Mouse (Mus musculus): ENCODE results near the gene Irf3.

The Irf3 gene

DNA sequence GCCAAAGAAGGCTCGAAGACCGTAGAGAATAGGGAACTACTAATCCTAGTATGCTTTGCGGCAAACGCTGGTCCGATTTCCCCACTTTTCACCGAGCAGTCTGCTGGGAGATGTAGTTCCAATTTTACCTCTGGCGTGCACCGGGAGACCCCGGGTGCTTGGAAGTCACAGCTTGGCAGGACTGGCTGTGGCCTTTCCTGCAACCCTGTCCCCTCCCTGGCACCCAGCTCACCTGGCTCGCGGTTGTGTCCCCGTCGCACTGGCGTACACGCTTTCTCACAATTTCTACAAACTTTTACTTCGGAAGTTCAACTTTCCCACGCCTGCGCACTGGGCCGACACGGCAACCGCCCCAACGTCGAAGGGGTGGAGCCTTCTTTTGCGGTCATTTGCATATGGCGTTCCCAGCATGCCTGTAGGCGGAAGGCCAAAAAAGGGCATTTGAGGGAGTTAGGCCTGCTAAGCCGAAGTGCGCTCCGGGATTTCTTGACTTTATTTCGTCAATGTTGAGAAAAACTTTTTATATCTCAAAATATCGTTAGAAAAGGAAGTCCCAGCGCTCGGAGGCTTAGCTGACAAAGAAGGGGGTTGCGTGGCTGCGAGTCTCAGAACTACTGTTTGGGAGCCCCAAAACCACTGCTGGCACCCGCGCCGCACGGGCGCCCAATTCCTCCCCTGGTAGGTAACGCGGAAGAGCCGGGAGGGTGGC lies at the start of gene Irf3:
Gene Irf3 (plus strand): TSS at position 418 of the 709 bp plus-strand sequence.
- DNase-seq (ENCODE audit: low read depth, low spot score), result peak; percentile 89

DNA sequence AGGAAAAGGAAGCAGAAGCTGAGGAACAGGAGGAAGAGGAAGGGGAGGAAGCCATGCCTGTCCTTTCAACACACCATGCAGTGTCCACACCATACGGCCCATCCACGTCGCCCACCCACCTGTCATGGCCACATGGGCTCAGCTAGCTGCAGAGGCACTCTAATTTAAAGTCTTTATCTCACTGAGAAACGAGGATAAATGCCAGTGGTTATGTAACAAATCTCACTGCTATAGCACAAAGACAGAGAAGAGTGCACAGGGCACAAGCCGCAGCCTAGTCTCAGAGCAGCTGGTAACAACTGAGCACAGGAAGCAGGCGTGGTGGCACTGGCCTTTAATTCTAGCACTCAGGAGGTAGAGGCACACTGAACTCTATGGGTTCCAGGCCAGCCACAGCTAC lies 47.5 kb upstream of the Irf3 start:
- DNase-seq (ENCODE audit: low read depth, low spot score), result no peak

DNA sequence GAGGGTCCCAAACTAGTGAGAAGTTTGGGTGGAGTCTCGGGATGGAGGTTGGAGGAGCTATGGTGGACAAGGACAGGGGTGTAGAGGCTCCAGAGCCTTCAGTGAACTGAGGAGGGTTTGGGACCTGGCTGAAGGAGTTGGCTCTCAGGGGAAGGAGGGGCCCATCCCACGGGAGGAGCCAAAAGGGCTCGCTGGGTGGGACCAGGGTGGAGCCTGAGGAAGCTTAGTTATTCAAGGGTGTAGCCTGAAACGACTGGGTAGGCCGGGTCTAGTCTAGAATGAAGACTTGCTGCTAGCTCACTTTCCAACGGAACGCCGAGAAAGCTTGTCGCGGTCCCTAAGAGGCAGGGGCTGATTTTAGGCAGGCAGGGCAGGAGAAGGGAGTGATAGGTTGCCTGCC lies 45.5 kb upstream of the Irf3 start:
- no peak for DNase-seq (ENCODE audit: low read depth, low spot score)

DNA sequence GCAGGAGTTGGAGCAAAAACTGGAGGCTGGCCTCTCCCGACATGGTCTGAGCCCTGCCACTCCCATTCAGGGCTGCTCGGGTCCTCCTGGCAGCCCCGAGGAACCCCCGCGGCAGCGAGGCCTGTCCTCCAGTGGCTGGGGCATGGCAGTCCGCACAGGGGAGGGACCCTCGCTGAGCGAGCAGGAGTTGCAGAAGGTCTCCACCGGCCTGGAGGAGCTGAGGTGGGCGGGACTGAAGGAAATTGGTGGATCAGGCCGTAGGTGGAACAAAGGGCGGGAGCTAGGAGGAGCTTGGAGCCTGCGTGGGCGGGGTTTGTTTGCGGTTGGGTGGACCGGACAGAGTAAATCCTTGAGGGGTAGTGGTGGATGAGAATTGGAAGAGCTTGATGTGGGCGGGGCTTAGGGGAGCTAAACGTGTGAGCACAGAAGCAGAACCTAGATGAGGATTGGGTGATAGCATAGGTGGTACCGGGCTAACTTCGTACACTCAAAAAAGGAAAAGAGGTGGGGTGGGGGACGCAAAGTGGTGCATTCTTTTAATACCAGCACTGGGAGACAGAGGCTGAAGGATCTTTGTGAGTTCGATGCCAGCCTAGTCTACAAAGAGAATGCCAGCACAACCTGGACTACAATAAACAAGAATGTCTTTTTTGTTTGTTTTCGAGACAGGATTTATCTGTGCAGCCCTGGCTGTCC lies 44.7 kb upstream of the Irf3 start:
- DNase-seq (ENCODE audit: low read depth, low spot score), result no peak

DNA sequence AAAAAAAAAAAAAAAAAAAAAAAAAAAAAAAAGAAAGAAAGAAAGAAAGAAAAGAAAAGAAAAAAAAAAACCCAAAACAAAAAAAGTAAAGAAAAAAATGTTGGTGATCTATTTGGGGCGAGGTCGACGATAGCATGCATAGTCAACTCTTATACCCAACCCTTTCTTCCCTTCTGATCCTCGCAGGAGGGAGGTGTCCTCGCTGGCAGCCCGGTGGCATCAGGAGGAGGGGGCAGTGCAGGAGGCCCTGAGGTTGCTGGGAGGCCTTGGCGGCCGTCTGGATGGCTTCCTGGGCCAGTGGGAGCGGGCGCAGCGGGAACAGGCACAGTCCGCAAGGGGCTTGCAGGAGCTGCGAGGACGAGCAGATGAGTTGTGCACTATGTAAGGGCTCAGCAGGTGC lies 43.9 kb upstream of the Irf3 start:
- DNase-seq (ENCODE audit: low read depth, low spot score), result no peak

DNA sequence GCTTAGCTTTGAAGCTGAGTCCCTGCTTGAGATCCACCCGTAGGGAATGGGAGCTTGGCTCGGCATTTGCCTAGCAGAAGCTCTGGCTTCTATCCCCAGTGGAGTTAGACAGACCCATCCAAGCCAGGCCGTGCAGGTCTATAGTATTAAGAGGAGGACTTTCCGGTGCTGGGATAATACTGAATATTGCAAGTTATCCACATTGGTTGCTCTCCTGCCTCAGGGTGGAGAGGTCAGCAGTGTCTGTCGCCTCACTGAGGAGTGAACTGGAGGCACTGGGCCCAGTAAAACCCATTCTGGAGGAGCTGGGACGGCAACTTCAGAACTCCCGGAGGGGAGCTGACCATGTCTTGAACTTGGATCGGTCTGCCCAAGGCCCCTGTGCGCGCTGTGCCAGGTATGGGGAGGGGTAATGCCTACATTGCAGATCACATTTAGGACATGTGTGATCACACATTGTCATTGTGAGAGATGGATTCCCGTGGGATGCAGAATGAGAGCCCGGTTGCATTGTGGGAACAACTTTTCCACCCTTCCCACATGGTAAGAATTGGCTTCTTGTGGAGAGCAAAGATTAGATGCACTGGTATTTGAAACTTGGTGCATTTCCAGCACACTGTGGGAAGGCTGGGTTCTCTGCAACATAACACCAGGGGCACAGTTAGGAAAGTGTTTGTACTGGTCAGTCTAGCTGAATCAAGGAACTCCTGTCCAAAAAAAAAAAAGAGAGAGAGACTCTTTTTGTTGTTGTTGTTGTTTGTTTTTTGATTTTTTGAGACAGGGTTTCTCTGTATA lies 43.2 kb upstream of the Irf3 start:
- no peak for DNase-seq (ENCODE audit: low read depth, low spot score)

DNA sequence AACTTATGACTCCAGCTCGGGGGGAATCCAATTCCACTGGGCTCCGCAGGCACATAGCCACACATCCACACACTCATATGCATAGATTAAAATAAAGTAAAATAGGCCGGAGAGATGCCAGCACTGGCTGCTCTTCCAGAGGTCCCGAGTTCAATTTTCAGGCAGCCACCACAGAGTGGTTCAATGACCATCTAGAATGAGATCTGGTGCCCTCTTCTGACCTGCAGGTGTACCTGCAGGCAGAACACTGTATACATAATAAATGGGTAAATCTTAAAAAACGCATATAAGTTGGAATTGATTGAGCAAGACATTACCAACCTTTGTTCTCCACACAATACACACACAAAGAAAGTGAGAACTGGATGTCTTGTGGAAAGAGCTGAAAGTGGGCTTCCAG lies 41.8 kb upstream of the Irf3 start:
- no peak for DNase-seq (ENCODE audit: low read depth, low spot score)

DNA sequence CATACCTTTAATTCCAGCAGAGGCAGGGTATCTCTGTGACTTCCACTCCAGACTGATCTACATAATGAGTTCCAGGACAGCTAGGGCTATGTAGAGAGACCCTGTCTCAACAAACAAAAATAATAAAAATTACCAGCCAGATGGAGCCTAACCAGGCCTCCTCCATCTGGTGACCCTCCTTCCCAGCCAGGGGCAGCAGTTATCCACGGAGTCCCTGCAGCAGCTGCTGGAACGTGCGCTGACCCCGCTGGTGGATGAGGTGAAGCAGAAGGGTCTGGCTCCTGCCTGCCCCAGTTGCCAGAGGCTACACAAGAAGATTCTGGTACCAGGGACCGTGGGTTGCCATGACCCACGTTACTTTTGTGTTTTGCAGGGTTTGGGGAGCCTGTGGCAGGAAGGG lies 41.2 kb upstream of the Irf3 start:
- DNase-seq (ENCODE audit: low read depth, low spot score), result no peak

DNA sequence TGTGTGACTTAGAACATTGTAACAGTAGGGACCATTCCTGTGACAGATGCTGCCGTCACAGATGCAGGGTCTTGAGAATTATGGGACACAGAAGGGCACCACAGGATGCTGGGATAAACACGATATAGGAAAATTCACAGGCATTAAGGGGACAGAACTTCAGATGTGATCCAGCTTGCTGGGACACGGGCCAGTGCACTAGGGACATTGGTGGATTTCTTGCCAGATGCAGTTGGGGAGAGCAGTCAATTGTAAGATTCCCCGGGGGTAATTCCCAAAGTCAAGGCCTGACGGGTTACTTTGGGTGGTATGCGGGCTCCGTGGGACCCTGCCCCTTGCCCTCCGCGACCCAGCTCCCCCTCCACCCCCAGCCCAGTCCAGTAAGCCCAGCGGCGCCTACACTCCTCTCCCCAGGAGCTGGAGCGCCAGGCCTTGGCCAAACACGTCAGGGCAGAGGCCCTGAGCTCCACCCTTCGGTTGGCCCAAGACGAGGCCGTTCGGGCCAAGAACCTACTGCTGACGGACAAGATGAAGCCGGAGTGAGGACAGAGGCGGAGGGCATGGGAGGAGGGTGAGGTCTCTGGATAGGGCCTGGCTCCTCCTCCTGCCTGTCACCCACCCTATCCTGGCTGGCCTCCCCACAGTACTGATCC lies 40.1 kb upstream of the Irf3 start:
- no peak for DNase-seq (ENCODE audit: low read depth, low spot score)

DNA sequence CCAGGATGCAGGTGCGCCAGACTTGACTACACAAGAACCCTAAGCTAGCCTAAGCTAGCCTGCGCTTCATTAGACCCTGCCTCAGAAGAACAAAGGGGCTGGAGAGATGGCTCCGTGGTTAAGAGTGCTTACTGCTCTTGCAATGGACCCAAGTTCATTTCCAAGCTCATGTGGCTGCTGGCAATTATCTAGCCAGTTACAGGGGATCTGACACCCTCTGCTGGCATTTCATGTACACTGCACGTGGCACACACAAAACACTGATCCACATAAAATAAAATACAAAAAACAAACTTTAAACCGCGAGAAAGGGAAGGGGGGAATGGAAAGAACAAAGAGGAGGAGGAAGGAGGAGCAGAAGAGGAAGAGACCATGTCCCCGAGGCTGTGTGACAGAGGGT lies 39.2 kb upstream of the Irf3 start:
- DNase-seq (ENCODE audit: low read depth, low spot score), result no peak

DNA sequence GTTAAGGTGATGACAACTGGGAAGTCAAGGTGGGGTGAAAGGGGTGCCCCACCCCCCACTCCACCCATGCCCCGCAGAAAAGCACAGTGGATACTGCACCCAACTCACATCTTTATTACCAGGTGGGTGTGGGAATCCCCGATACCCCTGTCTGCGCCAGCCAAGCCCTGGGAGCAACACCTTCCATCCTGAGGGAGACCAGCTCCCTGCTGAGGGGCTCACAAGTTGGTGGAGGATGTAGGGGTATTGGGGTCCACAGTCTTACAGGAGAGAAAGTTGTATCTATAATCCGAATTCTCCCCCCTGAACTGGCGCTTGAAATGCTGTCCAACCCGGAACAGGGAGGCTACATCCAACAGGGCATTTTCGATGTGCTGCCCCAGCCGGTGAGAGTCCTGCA lies 38.2 kb upstream of the Irf3 start:
- DNase-seq (ENCODE audit: low read depth, low spot score), result no peak

DNA sequence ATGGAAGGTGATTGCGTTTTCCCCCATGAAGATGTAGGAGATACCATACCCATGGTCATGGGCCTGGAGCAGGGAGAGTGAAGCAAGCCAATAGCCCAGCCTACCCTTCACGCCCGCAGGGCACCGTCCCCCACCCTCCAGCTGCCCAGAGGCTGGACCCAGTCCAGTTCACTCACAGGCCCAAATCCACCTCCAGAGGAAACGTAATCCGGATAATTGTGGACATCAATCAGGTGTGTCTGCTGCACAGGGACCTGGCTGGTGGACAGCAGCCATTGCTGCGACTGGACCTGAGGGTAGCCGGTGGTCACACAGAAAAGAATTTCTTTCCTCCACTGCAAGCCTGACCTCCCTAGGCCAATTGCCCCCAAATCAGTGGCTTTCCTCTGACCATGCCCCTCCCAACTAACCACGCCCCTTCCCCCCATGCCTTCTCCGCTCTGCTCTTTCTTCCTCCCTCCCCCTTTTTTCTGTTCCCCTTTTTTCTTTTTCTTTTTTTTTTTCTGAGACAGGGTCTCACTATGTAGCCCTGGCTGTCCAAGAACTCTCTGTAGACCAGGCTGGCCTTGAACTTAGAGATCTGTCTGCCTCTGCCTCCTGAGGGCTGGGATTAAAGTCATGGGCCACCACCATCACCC lies 37.5 kb upstream of the Irf3 start:
- no peak for DNase-seq (ENCODE audit: low read depth, low spot score)

DNA sequence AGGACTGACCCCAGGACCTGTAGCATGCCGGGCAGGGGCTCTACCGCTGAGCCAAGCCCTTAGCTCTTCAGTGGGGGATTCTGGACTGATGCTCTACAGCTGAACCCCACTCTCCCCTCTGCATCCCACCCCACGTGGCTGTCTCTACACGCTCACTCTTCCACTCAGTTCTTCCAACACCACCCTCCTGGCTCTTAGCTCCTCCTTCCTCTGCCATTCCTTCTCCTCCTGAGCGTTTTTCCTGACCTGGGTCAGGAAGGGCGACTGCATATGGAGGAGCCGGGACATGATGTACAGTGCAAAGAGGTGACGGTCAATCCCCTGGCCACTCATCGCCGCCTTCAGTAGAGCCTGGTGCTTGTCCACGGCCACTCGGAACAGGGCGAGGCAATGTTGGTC lies 36.9 kb upstream of the Irf3 start:
- DNase-seq (ENCODE audit: low read depth, low spot score), result no peak

DNA sequence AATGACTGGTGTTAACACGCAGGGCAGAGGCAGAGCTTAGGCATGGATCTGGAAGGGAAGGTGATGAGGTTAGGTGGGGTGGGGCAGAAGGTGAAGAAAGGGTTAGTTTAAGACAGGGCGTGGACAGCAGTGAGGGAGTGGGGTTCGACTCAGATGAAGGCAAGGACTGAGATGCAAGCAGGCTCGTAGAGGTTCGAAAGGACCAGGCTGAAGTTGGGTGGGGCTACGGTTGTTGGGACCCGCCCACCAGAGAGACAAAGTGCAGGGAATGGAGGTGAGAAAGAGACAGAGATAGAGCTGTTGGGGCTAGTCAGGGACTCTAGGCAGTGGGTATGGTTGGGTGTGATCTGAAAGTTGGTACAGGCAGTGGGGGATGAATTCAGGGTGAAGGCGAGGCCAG lies 35.1 kb upstream of the Irf3 start:
- DNase-seq (ENCODE audit: low read depth, low spot score), result no peak

DNA sequence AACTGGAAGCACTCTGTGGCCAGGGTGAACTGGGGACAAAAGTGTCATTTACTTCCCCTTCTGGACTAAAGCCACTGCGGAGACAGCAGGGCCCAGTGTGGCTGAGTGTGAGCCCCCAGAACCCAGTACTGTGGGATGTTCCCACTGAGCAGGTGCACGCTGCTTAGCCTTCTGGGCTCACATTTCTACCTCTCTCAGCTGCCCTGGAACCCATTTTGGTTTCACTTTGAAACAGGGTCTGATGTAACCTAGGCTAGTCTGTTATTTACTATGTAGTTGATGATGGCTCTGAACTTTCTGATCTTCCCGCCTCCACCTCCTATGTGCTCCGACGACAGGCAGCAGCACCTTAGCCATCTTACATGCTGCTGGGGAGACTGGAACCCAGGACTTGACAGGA lies 34.6 kb upstream of the Irf3 start:
- no peak for DNase-seq (ENCODE audit: low read depth, low spot score)

DNA sequence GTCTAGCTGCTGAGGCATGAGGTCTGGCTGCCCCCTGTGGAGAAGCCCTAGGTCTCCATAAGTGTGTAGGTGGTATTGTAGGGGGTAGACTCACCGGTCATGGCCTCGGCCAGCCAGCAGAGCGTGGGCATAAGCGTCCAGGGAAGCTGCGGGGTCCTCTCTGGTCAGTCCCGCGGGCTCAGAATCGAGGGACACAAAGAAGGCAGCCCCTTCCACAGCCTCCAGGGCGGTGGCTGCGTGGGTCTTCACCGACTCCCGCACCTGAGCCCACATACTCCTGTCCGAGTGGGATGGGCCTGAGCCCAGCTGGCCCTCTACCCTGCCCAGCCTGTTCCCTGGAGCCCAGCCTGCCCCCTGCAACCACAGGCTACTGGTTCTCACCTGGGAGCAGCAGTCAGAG lies 32.5 kb upstream of the Irf3 start:
- no peak for DNase-seq (ENCODE audit: low read depth, low spot score)

DNA sequence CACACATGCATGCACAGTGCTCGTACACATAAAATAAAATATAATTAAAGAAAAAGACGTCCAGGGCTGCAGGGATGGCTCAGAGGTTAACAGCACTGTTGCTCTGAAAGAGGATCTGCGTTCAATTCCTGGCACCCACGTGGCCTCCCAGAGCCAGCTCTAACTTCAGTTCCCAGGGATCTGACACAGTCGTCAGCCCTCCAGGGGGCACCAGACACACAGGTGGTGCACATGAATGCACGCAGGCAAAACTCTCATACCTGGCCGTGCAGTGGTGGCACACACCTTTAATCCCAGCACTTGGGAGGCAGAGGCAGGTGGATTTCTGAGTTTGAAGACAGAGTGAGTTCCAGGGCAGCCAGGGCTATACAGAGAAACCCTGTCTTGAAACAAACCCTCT lies 31.5 kb upstream of the Irf3 start:
- DNase-seq (ENCODE audit: low read depth, low spot score), result no peak

DNA sequence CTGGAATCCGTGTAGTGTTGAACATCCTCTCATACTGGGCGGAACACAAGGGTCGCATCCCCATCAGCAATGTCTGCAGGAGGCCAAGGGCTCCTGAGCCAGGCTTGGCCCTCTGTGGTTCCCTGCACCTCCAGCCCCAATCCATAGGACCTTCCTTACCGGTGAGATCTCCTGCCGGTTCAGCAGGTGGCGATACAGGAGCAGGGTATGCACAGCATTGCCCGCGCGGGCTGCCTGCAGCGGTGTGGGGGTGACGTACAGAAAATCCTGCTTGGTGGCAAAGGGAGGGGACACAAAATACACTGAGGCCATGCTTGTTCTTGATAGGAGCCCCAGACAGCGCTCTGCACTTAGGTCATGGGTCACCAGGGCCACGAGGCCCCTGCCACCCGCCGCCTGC lies 30.8 kb upstream of the Irf3 start:
- DNase-seq (ENCODE audit: low read depth, low spot score), result no peak

DNA sequence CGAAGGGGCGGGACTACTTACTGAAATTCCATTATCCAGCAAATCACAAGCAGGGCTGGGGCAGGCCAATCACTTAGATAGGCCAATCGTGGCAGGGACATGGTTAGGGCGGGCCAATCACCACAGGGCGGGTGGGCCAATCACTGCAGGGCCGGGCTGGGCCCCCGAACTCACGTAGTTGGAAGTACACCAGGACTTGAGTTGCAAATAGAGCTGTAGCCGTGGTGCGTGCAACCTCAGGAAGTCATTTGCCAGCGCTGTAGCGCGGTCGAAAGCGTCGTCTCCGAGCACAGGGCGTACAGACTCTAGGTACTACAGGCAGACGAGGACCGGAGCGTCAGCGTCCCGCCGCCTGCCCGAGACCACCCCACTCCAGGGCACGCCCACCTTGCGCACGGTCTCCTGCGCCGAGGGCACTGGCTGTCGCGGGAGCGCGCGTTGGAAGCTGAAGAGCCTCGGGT lies 27.2 kb upstream of the Irf3 start:
- no peak for DNase-seq (ENCODE audit: low read depth, low spot score)

DNA sequence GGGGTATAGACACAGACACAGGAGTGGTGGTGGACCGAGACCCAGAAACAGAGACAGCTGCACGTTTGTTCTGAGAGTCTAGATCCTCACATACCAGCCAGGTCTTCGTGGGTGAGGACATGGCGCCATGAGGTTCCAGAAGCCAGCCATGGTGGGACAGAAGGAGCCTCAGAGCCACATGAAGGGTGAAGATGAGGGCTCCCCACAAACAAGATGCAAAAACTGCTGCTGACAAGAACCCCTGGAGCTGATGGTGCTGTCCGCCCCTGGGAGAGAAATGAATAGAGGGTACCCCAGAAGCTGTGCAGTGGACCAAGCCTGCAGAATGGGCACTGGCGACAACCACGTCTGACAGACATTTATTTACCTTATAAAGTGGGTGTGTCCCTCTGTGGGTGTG lies 26.3 kb upstream of the Irf3 start:
- DNase-seq (ENCODE audit: low read depth, low spot score), result no peak

DNA sequence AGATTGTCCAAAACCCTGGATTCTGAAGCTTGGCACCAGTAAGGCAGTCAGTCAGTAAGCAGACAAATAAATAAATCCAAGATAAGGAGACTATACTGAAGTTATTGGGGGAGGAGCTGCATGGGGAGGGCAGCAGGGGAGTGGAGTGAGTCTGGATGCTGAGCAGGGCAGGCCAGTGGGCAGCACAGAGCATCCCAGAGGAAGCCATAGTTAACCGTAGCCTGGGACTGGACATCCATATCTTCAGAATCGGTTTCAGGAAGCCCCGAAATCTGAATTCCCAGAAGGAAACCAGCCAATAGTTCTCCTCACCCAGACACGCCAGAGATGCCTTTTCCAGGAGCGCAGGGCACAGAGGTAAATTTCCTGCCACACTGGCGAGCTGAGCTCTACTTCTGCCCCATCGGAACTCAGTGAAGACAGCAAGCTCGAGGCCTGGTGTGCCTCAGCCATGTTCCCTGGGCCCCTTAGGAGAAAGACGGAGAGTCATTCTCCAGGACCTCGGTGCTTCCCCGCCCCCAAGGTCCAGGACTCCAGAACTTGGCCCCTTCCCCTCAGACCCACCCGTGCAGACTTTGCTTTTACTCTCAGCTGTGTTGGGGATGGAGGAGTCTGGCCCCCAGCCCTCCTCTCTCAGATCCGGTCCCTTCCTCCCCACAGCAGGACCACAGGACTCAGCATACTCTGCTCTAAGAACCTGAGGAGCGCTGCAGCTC lies 23.9 kb upstream of the Irf3 start:
- DNase-seq (ENCODE audit: low read depth, low spot score), result no peak

Measured in retina, adult 2 months (tissue).